Mouse (Mus musculus): ENCODE data around the gene Ift20. TPM values are rescaled to one million over a fixed set of nuclear protein-coding genes. Genes with fewer than 3 reads are reported as not detected.
A peak's percentile ranks its signal among the peaks of the same experiment; 100 is the strongest.

The Ift20 gene
- polyA plus RNA-seq, 1 experiment from 2014 or later = 124 TPM

DNA sequence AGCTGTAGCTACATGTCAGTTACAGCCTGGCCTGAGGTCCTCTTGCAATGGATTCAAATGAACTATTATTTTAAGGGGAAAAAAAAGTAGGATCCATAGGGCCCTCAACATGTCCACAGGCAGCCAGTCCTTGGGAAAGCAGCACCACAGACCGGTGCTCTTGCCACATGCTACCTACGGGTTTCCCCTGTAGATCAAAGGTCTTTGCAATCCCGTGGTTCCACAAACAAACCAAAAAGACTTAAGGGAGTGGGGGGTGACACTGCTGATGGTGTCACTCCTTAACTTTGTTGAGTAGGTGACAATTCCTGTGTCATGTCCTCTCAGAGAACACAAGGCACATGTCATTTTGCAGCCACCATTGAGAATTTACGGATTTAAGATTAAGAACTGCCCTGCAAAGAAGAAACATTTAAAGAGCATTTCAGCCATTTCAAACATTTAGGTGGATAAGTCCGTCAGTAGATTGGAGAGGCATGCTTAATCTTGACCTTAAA lies 13.4 kb downstream of the Ift20 start:
- no peak for ATAC-seq
- Histone ChIP-seq H3K36me3 (peaks cover 4% of the 10 kb centered on the region; the same call in 1 of the 2 replicates), H3K27me3 (no peaks in the 10 kb centered on the region), H3K27ac (no peak overlapping the region), H3K4me3 (replicated peaks) (peak overlapping the region; percentile 64), H3K9me3 (no peaks in the 10 kb centered on the region), H3K4me1 (replicated peaks) (peaks cover 20% of the 10 kb centered on the region), H3K9ac (replicated peaks) (peak overlapping the region; percentile 71), H3K4me2 (replicated peaks) (peak overlapping the region; percentile 82)
- 10% methylated on average over 5 of the region's 5 CpGs for WGBS

DNA sequence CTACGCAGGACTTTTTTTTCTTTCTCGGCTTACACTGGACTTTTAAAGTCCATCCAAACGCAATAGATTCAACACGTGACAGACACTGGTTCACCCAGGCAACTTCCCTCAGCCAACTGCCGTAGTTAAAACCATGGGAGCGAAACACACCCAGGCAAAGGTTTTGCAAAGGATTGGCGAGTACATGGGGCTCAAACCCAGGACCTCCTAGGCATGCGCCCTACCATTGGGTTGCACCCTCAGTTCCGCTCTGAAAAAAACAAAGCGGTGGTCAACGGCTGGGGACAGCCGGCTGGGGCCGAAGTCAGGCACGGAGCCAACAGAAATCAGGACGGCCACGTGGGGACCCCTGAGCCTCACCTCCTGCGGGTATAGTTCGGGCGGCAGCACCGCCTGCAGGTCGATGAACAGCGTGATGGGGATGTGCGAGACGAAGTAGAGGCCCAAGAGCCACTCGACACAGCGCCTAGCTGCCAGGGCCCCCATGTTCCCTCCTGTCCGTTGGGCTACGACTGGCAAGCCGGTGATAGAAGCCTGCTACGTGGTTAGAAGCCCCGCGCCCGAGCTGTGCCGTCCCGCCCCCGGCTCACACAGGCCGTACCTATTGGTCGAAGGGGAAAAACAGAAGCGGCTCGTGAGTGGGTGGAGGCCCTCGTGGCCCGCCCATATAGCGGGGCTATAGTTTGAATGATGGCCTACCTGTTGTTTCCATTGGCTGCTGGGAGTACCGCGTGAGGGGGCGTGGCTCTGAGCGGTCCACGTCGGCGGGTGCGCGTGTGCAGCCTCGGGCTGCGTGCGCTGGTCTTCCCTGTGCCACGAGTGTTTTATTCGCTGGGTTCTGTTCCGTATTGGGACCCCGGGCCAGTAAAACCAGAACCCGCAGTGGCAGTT lies 14.3 kb downstream of the Ift20 start, which contains the start of gene Tmem97:
TSS of gene Tmem97 (minus strand) at position 610 of the 891 bp plus-strand sequence.
- under 1% methylated on average over 60 of the region's 60 CpGs for WGBS
- H3K9me3 ChIP-seq = no peaks in the 10 kb centered on the region
- peaks cover 4% of the 10 kb centered on the region; the same call in 1 of the 2 replicates for H3K36me3 ChIP-seq
- H3K9ac ChIP-seq (replicated peaks) = peak within 1 kb of the TSS; percentile 71
- H3K27ac ChIP-seq = peak within 1 kb of the TSS; percentile 83
- peaks cover 20% of the 10 kb centered on the region for H3K4me1 ChIP-seq (replicated peaks)
- peak within 1 kb of the TSS; percentile 64 for H3K4me3 ChIP-seq (replicated peaks)
- peak; percentile 100 for ATAC-seq
- no peaks in the 10 kb centered on the region for H3K27me3 ChIP-seq
- peak within 1 kb of the TSS; percentile 82 for H3K4me2 ChIP-seq (replicated peaks)

DNA sequence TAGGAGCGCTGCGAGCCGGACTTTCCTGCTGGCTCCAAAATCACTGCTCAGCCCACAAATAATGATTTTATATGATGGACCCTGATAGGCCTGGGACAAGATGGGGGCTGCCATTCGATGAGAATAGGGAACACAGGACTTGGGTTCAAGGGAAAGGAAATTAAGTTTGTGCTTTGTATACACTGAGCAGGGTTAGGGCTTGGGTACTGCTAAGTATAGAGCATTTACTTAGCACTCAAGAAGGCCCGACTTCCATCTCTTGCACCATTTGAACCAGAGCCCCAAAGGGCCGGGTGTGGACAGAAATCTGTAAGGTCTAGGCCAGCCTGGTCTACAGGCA lies 14.9 kb downstream of the Ift20 start:
- Histone ChIP-seq H3K36me3 (no peaks in the 10 kb centered on the region), H3K27me3 (no peaks in the 10 kb centered on the region), H3K4me1 (replicated peaks) (peaks cover 20% of the 10 kb centered on the region), H3K9ac (replicated peaks) (peak overlapping the region; percentile 60), H3K9me3 (no peaks in the 10 kb centered on the region), H3K4me2 (replicated peaks) (peak overlapping the region; percentile 82), H3K27ac (peak overlapping the region; percentile 83), H3K4me3 (replicated peaks) (peak overlapping the region; percentile 64)
- WGBS = 34% methylated on average over 6 of the region's 6 CpGs
- peak; percentile 65 for ATAC-seq

DNA sequence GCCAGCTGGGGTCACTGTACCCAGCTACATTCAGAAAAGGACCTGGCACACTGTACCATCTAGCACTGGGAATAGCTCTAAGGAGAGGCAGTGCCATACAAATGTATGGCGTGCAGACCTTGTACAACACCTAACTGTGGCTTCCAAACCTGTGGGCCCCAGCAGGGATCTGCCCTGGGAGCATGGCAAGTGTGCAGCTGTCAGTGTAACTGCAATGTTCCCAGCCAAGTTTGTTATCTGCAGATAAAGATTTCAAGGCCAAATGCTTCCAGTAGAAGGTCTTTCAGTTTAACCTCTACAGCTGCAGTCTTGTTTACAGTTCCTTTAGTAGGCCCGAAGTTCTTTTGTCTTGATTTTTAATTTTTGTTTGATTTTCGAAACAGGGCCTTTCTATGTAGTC lies 19.5 kb downstream of the Ift20 start:
- no peak for ATAC-seq
- Histone ChIP-seq H3K4me3 (replicated peaks) (no peak overlapping the region), H3K9ac (replicated peaks) (no peak overlapping the region), H3K36me3 (no peaks in the 10 kb centered on the region), H3K4me2 (replicated peaks) (no peak overlapping the region), H3K27me3 (no peaks in the 10 kb centered on the region), H3K27ac (no peak overlapping the region), H3K9me3 (no peaks in the 10 kb centered on the region), H3K4me1 (replicated peaks) (peaks cover 5% of the 10 kb centered on the region; the same call in 1 of the 2 replicates)
- WGBS = 86% methylated on average over 3 of the region's 3 CpGs

DNA sequence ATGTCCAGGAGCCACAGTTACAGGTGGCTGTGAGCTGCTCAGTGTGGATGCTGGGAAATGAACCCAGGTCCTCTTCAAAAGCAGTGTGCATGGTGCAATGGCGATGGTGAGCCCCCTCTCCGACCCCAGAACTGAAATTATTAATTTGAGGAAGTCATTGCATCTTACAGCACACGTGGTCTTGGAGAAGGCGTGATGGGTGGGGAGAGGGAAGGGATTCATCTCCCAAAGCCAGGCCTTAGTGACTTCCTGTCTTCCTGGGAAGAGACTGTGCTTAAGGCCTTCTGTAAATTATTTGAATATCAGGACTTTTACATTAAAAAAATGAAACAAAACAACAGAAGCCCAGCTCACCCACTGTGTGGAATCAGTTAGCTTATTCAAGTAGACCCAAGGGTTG lies 19.9 kb downstream of the Ift20 start:
- Histone ChIP-seq H3K4me3 (replicated peaks) (no peak overlapping the region), H3K27me3 (no peaks in the 10 kb centered on the region), H3K36me3 (no peaks in the 10 kb centered on the region), H3K4me2 (replicated peaks) (no peak overlapping the region), H3K9ac (replicated peaks) (no peak overlapping the region), H3K4me1 (replicated peaks) (peaks cover 4% of the 10 kb centered on the region; the same call in 1 of the 2 replicates), H3K9me3 (no peaks in the 10 kb centered on the region), H3K27ac (no peak overlapping the region)
- no peak for ATAC-seq
- 83% methylated on average over 4 of the region's 4 CpGs for WGBS

DNA sequence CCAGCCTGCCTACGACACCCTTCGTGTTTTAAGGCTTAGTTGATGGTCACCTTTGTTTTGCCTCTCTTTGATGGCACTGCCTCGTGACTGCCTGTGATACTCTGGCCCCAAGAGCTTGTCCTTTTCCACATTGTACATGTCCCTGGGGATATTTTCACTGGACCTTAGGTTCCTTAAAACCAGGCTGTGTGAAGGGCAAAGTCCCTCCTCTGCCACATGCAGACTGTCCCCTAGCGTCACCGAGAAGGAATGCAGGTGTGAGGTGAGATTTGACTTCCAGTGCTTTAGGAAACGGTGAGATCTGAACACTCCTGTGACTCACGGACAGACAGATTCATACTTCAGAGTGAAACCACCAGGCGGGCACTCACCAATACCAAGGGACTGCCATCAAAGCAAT lies 21.1 kb downstream of the Ift20 start:
- Histone ChIP-seq H3K9ac (replicated peaks) (no peak overlapping the region), H3K36me3 (no peaks in the 10 kb centered on the region), H3K9me3 (no peaks in the 10 kb centered on the region), H3K4me1 (replicated peaks) (0 out of 2 replicates have a peak, but pooled peaks cover 2% of the 10 kb centered on the region), H3K27me3 (no peaks in the 10 kb centered on the region), H3K4me2 (replicated peaks) (no peak overlapping the region), H3K27ac (0 out of 2 replicates have a peak overlapping the region, but pooled peaks have one; percentile 25), H3K4me3 (replicated peaks) (no peak overlapping the region)
- ATAC-seq = no peak
- WGBS = 61% methylated on average over 8 of the region's 8 CpGs

DNA sequence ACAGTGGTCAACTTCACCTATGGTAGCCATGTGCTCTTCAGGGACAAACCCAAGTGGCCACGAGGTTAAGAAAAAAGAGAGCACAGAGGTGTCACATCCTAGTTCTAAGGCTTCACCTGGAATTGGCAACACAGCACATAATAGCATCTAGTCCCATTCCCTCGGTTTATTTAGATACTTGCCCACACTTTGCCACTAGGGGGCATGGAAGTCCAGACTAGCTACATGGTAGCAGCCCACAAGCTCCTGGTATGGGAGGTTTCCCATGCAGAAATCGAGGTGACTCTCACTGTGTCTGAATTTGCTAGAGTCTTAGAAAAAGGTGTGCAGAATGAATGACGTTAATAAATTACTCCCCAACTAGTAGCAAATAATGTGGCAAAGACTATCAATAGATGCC lies 24.3 kb downstream of the Ift20 start:
- ATAC-seq = peak; percentile 78
- WGBS = 26% methylated on average over 4 of the region's 4 CpGs
- Histone ChIP-seq H3K4me1 (replicated peaks) (0 out of 2 replicates have a peak, but pooled peaks cover 2% of the 10 kb centered on the region), H3K27ac (no peak overlapping the region), H3K4me2 (replicated peaks) (no peak overlapping the region), H3K4me3 (replicated peaks) (no peak overlapping the region), H3K9ac (replicated peaks) (no peak overlapping the region), H3K27me3 (no peaks in the 10 kb centered on the region), H3K36me3 (peaks cover 2% of the 10 kb centered on the region; the same call in 1 of the 2 replicates), H3K9me3 (no peaks in the 10 kb centered on the region)

DNA sequence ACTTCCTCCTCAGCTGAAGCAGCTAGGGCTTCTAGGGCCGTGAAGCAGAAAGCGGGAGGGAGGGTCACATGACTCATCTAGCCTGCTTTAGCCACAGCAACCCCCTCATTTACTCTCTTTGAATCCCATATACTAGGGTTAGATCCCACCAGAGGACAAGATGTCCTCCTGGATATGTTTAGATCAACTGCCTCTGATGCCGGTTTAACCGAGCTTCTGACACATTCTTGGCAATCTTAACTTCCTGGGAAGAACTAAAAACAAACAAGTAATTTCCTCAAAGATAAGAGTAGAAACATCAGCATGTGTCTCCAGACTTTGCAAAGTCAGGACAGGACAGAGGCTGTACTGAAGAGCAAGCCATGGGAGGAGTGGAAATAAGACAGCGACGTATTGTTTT lies 30.6 kb downstream of the Ift20 start:
- Histone ChIP-seq H3K4me2 (replicated peaks) (no peak overlapping the region), H3K9ac (replicated peaks) (no peak overlapping the region), H3K36me3 (peaks cover 39% of the 10 kb centered on the region), H3K27ac (no peak overlapping the region), H3K27me3 (no peaks in the 10 kb centered on the region), H3K4me1 (replicated peaks) (no peaks in the 10 kb centered on the region), H3K9me3 (no peaks in the 10 kb centered on the region), H3K4me3 (replicated peaks) (no peak overlapping the region)
- whole genome bisulfite sequencing = 91% methylated on average over 6 of the region's 6 CpGs
- ATAC-seq = no peak

DNA sequence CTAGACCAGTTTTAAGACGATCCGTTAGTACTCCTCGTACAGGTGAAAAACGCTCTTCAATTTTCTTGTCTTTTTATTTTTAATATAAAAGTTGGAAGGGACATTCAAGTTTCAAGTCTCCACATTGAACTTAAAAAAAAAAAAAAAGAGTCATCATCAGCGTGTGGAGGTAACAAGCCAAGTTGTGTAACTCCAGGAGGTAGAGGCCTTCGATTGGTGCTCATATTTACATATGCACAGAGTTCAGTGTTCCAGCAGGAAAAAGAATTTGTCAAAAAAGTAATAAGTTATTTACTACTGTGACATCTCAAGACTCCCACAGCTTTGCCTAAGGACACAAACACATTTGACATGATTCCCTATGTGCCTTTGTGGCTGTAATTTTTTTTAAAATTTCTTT lies 31.5 kb downstream of the Ift20 start:
- H3K4me1 ChIP-seq (replicated peaks) = no peaks in the 10 kb centered on the region
- H3K27me3 ChIP-seq = no peaks in the 10 kb centered on the region
- H3K9ac ChIP-seq (replicated peaks) = no peak overlapping the region
- ATAC-seq = no peak
- no peak overlapping the region for H3K4me2 ChIP-seq (replicated peaks)
- no peaks in the 10 kb centered on the region for H3K9me3 ChIP-seq
- WGBS = 97% methylated on average over 6 of the region's 6 CpGs
- no peak overlapping the region for H3K27ac ChIP-seq
- H3K36me3 ChIP-seq = peaks cover 46% of the 10 kb centered on the region
- H3K4me3 ChIP-seq (replicated peaks) = no peak overlapping the region

DNA sequence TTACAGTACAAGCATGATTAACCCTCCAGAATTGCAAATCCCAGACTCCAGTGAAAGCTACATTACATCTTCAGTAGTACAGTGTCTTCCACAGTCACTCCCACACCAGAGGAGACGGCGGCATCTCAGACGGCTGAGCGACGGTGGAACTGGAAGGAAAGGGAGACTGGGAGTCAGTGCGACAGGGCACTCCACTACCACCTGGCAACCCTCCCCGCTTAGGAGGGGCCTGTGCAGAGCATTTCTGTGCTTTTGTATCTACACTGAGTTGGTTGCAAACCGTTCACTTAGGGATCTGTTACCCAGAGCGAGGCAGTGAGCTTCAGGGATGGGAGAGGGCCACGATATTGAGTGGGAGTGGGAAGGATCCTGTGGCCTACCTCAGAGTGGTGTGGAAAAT lies 32.7 kb downstream of the Ift20 start:
- Histone ChIP-seq H3K4me1 (replicated peaks) (no peaks in the 10 kb centered on the region), H3K27ac (no peak overlapping the region), H3K27me3 (no peaks in the 10 kb centered on the region), H3K36me3 (peaks cover 53% of the 10 kb centered on the region), H3K9me3 (no peaks in the 10 kb centered on the region), H3K4me3 (replicated peaks) (no peak overlapping the region), H3K4me2 (replicated peaks) (no peak overlapping the region), H3K9ac (replicated peaks) (no peak overlapping the region)
- ATAC-seq = no peak
- 90% methylated on average over 10 of the region's 10 CpGs for WGBS

DNA sequence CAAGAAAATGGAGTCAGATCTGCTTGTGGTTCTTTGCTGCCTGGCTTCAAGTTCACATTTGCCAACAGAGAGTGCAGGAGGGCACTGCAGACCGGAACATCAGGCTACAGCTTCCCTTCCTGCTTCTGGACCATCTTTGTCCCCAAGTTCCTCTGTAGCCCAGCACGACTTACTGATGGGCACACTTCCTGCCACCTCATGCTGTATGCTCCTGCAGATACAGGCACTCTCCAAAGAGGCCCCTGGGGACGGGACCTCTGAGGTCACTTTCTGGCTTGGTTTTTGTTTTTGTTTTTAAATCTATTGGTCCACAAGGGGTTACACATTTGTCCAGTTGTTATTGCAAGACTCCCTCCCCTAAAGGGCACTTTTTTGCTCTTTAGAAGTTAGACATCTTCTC lies 33.6 kb downstream of the Ift20 start:
- WGBS = 76% methylated on average over 3 of the region's 3 CpGs
- no peaks in the 10 kb centered on the region for H3K9me3 ChIP-seq
- H3K4me2 ChIP-seq (replicated peaks) = no peak overlapping the region
- no peak for ATAC-seq
- H3K9ac ChIP-seq (replicated peaks) = no peak overlapping the region
- no peak overlapping the region for H3K4me3 ChIP-seq (replicated peaks)
- H3K4me1 ChIP-seq (replicated peaks) = no peaks in the 10 kb centered on the region
- no peak overlapping the region for H3K27ac ChIP-seq
- no peaks in the 10 kb centered on the region for H3K27me3 ChIP-seq
- H3K36me3 ChIP-seq = peaks cover 57% of the 10 kb centered on the region

DNA sequence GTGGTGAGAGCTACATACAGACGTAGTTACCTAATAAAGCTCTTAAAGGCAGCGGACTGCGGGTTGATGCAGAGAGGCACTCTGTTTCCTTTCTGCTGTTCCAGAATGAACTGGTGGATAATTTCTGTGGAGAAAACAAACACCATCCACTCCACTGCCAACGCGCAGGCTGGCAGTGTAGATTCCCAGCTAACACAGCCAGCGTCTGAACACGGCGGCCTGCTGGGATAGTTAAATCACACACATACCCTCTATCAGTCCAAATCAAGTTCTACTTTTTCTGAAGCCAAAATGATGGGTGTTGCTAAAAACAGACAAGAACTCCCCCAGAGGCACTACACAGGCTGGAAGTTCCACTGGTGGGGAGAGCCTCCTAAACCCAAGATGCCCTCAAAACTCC lies 35.3 kb downstream of the Ift20 start:
- ATAC-seq = no peak
- no peak overlapping the region for H3K4me3 ChIP-seq (replicated peaks)
- no peak overlapping the region for H3K4me2 ChIP-seq (replicated peaks)
- H3K27ac ChIP-seq = no peak overlapping the region
- 93% methylated on average over 8 of the region's 8 CpGs for WGBS
- H3K4me1 ChIP-seq (replicated peaks) = no peaks in the 10 kb centered on the region
- H3K9me3 ChIP-seq = no peaks in the 10 kb centered on the region
- H3K27me3 ChIP-seq = no peaks in the 10 kb centered on the region
- peaks cover 52% of the 10 kb centered on the region for H3K36me3 ChIP-seq
- H3K9ac ChIP-seq (replicated peaks) = no peak overlapping the region
